Mouse (Mus musculus) CH12.LX (cell line): ENCODE data around the gene Tram2. TPM values are rescaled to one million over a fixed set of nuclear protein-coding genes. Genes with fewer than 3 reads are reported as not detected.

Experiments
- DNase-seq: peaks from one replicate; pipeline ENCODE4 v3.0.0-alpha.2; 2013; ENCODE audit errors: extremely low read depth
- H3K27ac ChIP-seq: 2 replicates; pipeline ENCODE4 v1.5.1; 2012; ENCODE audit warnings: low read depth, mild to moderate bottlenecking, control low read depth, moderate library complexity; ENCODE audit not compliant: insufficient read depth
- H3K27me3 ChIP-seq: replicated peaks from 2 replicates; pipeline ENCODE3; 2012; ENCODE audit warnings: inconsistent platforms
- H3K36me3 ChIP-seq, 2 experiments: replicated peaks in 1 of 2; 2 replicates each; pipeline versions ENCODE3 to v1.6.1; 2012; ENCODE audit warnings: inconsistent platforms in 1 of 2, low read length in 1 of 2, mild to moderate bottlenecking in 1 of 2, mixed read lengths in 1 of 2, moderate library complexity in 1 of 2; ENCODE audit not compliant: control insufficient read depth in 1 of 2, insufficient read depth in 1 of 2
- H3K4me1 ChIP-seq, 2 experiments: 2 replicates each; pipeline ENCODE4 v1.6.1; 2012; ENCODE audit warnings: inconsistent platforms in 1 of 2, moderate library complexity in 1 of 2; ENCODE audit not compliant: insufficient read depth in 2 of 2, control insufficient read depth in 1 of 2
- H3K4me2 ChIP-seq: 2 replicates; pipeline ENCODE4 v1.6.1; 2012; ENCODE audit warnings: low read depth, mild to moderate bottlenecking, control low read depth; ENCODE audit not compliant: poor library complexity, insufficient read depth, severe bottlenecking
- H3K4me3 ChIP-seq, 3 experiments: fragments of 150-350 bp in 1 of 3; sonication (generic) in 1 of 3; replicated peaks in 1 of 3; 2 replicates each; pipeline versions ENCODE3 to v1.5.1; 2011 to 2012; ENCODE audit warnings: low read depth in 2 of 3, low read length in 2 of 3, mild to moderate bottlenecking in 2 of 3, moderate library complexity in 2 of 3, control low read depth in 1 of 3, improper control_type of control experiment in 1 of 3, inconsistent platforms in 1 of 3, mixed read lengths in 1 of 3; ENCODE audit not compliant: poor library complexity in 1 of 3
- H3K79me2 ChIP-seq: replicated peaks from 2 replicates; pipeline ENCODE4 v1.6.1; 2012; ENCODE audit warnings: mild to moderate bottlenecking, moderate library complexity; ENCODE audit not compliant: control insufficient read depth, poor library complexity, insufficient read depth, severe bottlenecking; ENCODE audit errors: extremely low read depth
- H3K9ac ChIP-seq: 2 replicates; pipeline ENCODE4 v1.6.1; 2012; ENCODE audit warnings: low read depth, mild to moderate bottlenecking, control low read depth, moderate library complexity; ENCODE audit not compliant: insufficient read depth
- H3K9me3 ChIP-seq: replicated peaks from 2 replicates; pipeline ENCODE3; 2012; ENCODE audit warnings: low read length, inconsistent platforms, mixed read lengths
- CHD1 ChIP-seq: IDR thresholded peaks from 2 replicates; pipeline ENCODE4 v1.6.1; 2012; ENCODE audit warnings: low read depth, low read length, improper control_type of control experiment, inconsistent platforms
- CHD2 ChIP-seq: IDR thresholded peaks from 2 replicates; pipeline ENCODE4 v1.6.1; 2011; ENCODE audit warnings: low read length, improper control_type of control experiment
- ELF1 ChIP-seq: IDR thresholded peaks from 2 replicates; pipeline ENCODE4 v1.6.1; 2014; ENCODE audit warnings: low read depth, mild to moderate bottlenecking, inconsistent platforms, low read length, improper control_type of control experiment
- ETS1 ChIP-seq: conservative IDR thresholded peaks from 2 replicates; pipeline ENCODE4 v1.6.1; 2012; ENCODE audit warnings: low read depth, mild to moderate bottlenecking, inconsistent platforms, low read length, improper control_type of control experiment, moderate library complexity
- HCFC1 ChIP-seq: IDR thresholded peaks from 2 replicates; pipeline ENCODE4 v1.6.1; 2012; ENCODE audit warnings: low read depth, mild to moderate bottlenecking, inconsistent platforms, low read length, improper control_type of control experiment
- JUN ChIP-seq: IDR thresholded peaks from 2 replicates; pipeline ENCODE4 v1.6.1; 2011; ENCODE audit warnings: low read depth, mild to moderate bottlenecking, low read length, improper control_type of control experiment, moderate library complexity; ENCODE audit not compliant: insufficient read depth
- MAFK ChIP-seq: IDR thresholded peaks from 2 replicates; pipeline ENCODE4 v1.6.1; 2011; ENCODE audit warnings: low read length, improper control_type of control experiment; ENCODE audit not compliant: insufficient replicate concordance
- MAX ChIP-seq: IDR thresholded peaks from 2 replicates; pipeline ENCODE4 v1.6.1; 2011; ENCODE audit warnings: low read length, improper control_type of control experiment
- MAZ ChIP-seq: IDR thresholded peaks from 2 replicates; pipeline ENCODE4 v1.6.1; 2012; ENCODE audit warnings: low read depth, mild to moderate bottlenecking, inconsistent platforms, low read length, improper control_type of control experiment, moderate library complexity
- MXI1 ChIP-seq: IDR thresholded peaks from 2 replicates; pipeline ENCODE4 v1.6.1; 2011; ENCODE audit warnings: mild to moderate bottlenecking, low read depth, low read length, improper control_type of control experiment
- MYC ChIP-seq: IDR thresholded peaks from 2 replicates; pipeline ENCODE4 v1.6.1; 2011; ENCODE audit warnings: low read depth, mild to moderate bottlenecking, improper control_type of control experiment, low read length
- NELFE ChIP-seq: IDR thresholded peaks from 2 replicates; pipeline ENCODE4 v1.6.1; 2011; ENCODE audit warnings: low read depth, low read length, improper control_type of control experiment
- POLR2A ChIP-seq: IDR thresholded peaks from 2 replicates; pipeline ENCODE4 v1.6.1; 2011; ENCODE audit warnings: low read depth, mild to moderate bottlenecking, improper control_type of control experiment, low read length
- POLR2AphosphoS2 ChIP-seq: IDR thresholded peaks from 2 replicates; pipeline ENCODE4 v1.6.1; 2011; ENCODE audit warnings: low read depth, low read length, improper control_type of control experiment
- SMC3 ChIP-seq: IDR thresholded peaks from 2 replicates; pipeline ENCODE4 v1.6.1; 2011; ENCODE audit warnings: low read depth, low read length, improper control_type of control experiment
- UBTF ChIP-seq: IDR thresholded peaks from 2 replicates; pipeline ENCODE4 v1.6.1; 2012; ENCODE audit warnings: low read depth, mild to moderate bottlenecking, inconsistent platforms, low read length, improper control_type of control experiment, moderate library complexity
- dilution Hi-C: fragments of 300-500 bp; cut with MboI; formaldehyde crosslinking; loops from 2 replicates; pipeline ENCODE4 v1.14.3; 2020; ENCODE audit warnings: low sequenced_read_pairs; ENCODE audit not compliant: extremely low pct_unique_long_range_greater_than_20kb, extremely low pct_ligation_motif_present
- in situ Hi-C: fragments of 300-500 bp; cut with MboI; formaldehyde crosslinking; loops from 3 replicates; pipeline ENCODE4 v1.14.3; 2019; ENCODE audit warnings: low sequenced_read_pairs, low pct_ligation_motif_present, low pct_unique_long_range_greater_than_20kb, mixed read lengths
- polyA plus RNA-seq: library from polyadenylated mRNA; unstranded; fragments of >175 nt; gene quantifications from 2 replicates; pipeline ENCODE4 v1.2.1, GENCODE M21; 2012; ENCODE audit warnings: low read depth; ENCODE audit not compliant: insufficient read length
- total RNA-seq, 2 experiments: library from RNA; depleted of rRNA; stranded (reverse); fragments of 300-350 nt in 1 of 2; fragments of >200 nt in 1 of 2; gene quantifications; 2 replicates each; pipeline ENCODE4 v1.2.3; 2012 to 2014

Tram2 gene
- total and polyA plus RNA-seq, 3 experiments = 1.9 to 6.6 (median 2.4) TPM

DNA sequence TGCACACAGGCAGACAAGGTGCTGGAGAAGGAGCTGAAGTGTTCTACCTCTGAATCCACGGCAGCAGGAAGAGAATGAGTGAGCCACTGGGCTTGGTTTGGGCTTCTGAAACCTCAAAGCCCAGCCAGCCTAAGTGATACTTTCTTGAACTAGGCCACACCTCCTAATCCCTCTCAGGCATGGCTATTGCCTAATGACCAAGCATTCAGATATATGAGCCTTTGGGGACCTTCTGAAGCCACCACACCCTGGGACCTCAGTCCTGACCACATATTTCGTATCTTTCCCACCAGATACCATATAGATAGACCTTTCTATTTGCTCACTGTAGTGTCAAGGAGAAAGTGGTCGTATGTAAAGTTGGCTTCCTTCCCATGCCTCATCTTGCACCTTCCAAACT, 85.3 kb downstream of the Tram2 start:
- Histone ChIP-seq H3K9ac (no peak overlapping the region), H3K27me3 (no peaks in the 10 kb centered on the region), H3K36me3 (peaks cover 0 to 17% of the 10 kb centered on the region in 2 experiments), H3K27ac (no peak overlapping the region), H3K4me3 (no peak overlapping the region), H3K9me3 (no peaks in the 10 kb centered on the region), H3K79me2 (no peaks in the 10 kb centered on the region), H3K4me1 (peaks cover 0 to 24% of the 10 kb centered on the region in 2 experiments; a peak in 3 of 4 replicates), H3K4me2 (no peak overlapping the region)
- DNase-seq = no peak
- in situ Hi-C loops = no loop called here
- dilution Hi-C loops = no loop called here
- TF ChIP-seq ETS1 (no peak), ELF1 (no peak), UBTF (no peak), MAZ (no peak), NELFE (no peak), POLR2AphosphoS2 (no peak), JUN (no peak), CHD2 (no peak), MAX (no peak), HCFC1 (no peak), MYC (no peak)
- TF ChIP-seq, all 38 proteins: peak for 0

DNA sequence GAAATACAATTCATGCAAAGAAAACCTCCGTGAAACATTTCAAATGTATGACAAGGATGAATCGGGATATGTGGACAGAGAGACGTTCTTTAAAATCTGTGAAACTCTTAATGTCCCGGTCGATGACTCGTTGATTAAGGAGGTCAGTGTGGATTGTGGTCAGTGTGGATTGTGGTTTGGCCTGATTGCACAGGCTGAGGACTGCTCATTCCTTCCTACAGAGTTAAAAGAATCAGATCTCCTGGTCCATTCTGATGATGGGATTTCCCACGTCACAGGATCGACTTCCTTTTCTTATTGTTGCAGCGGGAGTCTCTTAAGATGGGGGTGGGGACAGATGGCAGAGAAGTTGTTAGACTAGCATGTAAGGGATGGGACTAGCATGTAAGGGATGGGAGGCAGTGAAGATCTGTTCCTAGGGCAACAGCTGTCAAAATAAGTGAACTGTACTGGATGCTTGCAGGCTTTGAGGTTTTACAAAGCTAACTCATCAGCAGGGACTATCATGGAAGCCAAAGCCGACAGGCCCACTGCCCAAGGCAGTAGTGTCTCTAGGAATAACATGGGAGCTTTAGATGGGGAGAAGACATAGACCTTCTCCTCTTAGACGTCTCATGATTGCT, 89.5 kb downstream of the Tram2 start:
- Histone ChIP-seq H3K36me3 (no peaks in the 10 kb centered on the region), H3K4me1 (peaks cover 5 to 24% of the 10 kb centered on the region in 2 experiments; a peak in 3 of 4 replicates), H3K27me3 (no peaks in the 10 kb centered on the region), H3K4me2 (no peak overlapping the region), H3K79me2 (no peaks in the 10 kb centered on the region), H3K4me3 (no peak overlapping the region), H3K9ac (no peak overlapping the region), H3K27ac (no peak overlapping the region), H3K9me3 (no peaks in the 10 kb centered on the region)
- TF ChIP-seq MAFK (no peak), POLR2A (no peak), MXI1 (no peak), MAZ (no peak), SMC3 (no peak), UBTF (no peak), CHD1 (no peak)
- dilution Hi-C loops = no loop called here
- DNase-seq = no peak
- in situ Hi-C loops = no loop called here
